Mouse (Mus musculus) midbrain, embryonic 10.5 days (tissue): ENCODE data around the gene Phlpp1. TPM values are rescaled to one million over a fixed set of nuclear protein-coding genes. Genes with fewer than 3 reads are reported as not detected.

Source experiments
- DNase-seq: peaks from one replicate; pipeline ENCODE4 v3.0.0-alpha.2; 2017; ENCODE audit warnings: low spot score
- H3K27ac ChIP-seq: fragments of 300-500 bp; sonication (generic); replicated peaks from 2 replicates; pipeline ENCODE4 v1.5.1; 2016; ENCODE audit warnings: mild to moderate bottlenecking
- H3K27me3 ChIP-seq: fragments of 300-500 bp; sonication (generic); 2 replicates; pipeline ENCODE4 v1.6.1; 2016; ENCODE audit warnings: low read depth, mild to moderate bottlenecking; ENCODE audit not compliant: poor library complexity, severe bottlenecking
- H3K36me3 ChIP-seq: fragments of 300-500 bp; sonication (generic); 2 replicates; pipeline ENCODE4 v1.6.1; 2016; ENCODE audit warnings: mild to moderate bottlenecking, moderate library complexity
- H3K4me1 ChIP-seq: fragments of 300-500 bp; sonication (generic); 2 replicates; pipeline ENCODE4 v1.6.1; 2016
- H3K4me3 ChIP-seq: fragments of 300-500 bp; sonication (generic); 2 replicates; pipeline ENCODE4 v1.5.1; 2016; ENCODE audit warnings: mild to moderate bottlenecking, moderate library complexity
- H3K9me3 ChIP-seq: fragments of 300-500 bp; sonication (generic); replicated peaks from 2 replicates; pipeline ENCODE4 v1.6.1; 2016; ENCODE audit warnings: mild to moderate bottlenecking
- WGBS: fragments of 180-500 bp; shearing (Covaris S2); methylation state at CpG from one replicate; pipeline ENCODE4 v1.1.7; 2016; 5-methylcytosine and 5-hydroxymethylcytosine counted together
- polyA plus RNA-seq: library from polyadenylated mRNA; unstranded; fragments of >200 nt; fragmentation: Nextera tagmentation; extraction: Ambion mirVana; gene quantifications from 2 replicates; pipeline ENCODE4 v1.2.1, GENCODE M21; 2016

Phlpp1 gene
- polyA plus RNA-seq, 1 experiment from 2014 or later = 4.8 TPM

- no peak overlapping the region for H3K27ac ChIP-seq
- H3K9me3 ChIP-seq = no peaks in the 10 kb centered on the region
- no peaks in the 10 kb centered on the region for H3K27me3 ChIP-seq
- no peak for DNase-seq
- no peaks in the 10 kb centered on the region for H3K36me3 ChIP-seq
- peaks cover 31% of the 10 kb centered on the region for H3K4me1 ChIP-seq
- H3K4me3 ChIP-seq = no peak overlapping the region
- 94% methylated on average over 3 of the region's 3 CpGs for WGBS
Observed at GRCm38 (mm10) chr1:106188756-106189155, 17.2 kb downstream of the Phlpp1 start.

- Histone ChIP-seq H3K9me3 (no peaks in the 10 kb centered on the region), H3K27me3 (no peaks in the 10 kb centered on the region), H3K4me1 (peaks cover 32% of the 10 kb centered on the region), H3K4me3 (no peak overlapping the region), H3K27ac (no peak overlapping the region), H3K36me3 (no peaks in the 10 kb centered on the region)
- 94% methylated on average over 5 of the region's 5 CpGs for WGBS
- DNase-seq = no peak
Observed at GRCm38 (mm10) chr1:106189311-106189710, 17.8 kb downstream of the Phlpp1 start.

- DNase-seq = no peak
- 77% methylated on average over 3 of the region's 3 CpGs for WGBS
- no peak overlapping the region for H3K27ac ChIP-seq
Observed at GRCm38 (mm10) chr1:106190695-106191094, 19.1 kb downstream of the Phlpp1 start.

GRCm38 (mm10) chr1:106191885-106192284 is 20.3 kb downstream of the Phlpp1 start:
- no peak overlapping the region for H3K27ac ChIP-seq
- no peaks in the 10 kb centered on the region for H3K36me3 ChIP-seq
- H3K27me3 ChIP-seq = no peaks in the 10 kb centered on the region
- 43% methylated on average over 8 of the region's 8 CpGs for WGBS
- H3K4me1 ChIP-seq = peaks cover 28% of the 10 kb centered on the region
- DNase-seq = no peak
- H3K4me3 ChIP-seq = no peak overlapping the region
- H3K9me3 ChIP-seq = no peaks in the 10 kb centered on the region

More at GRCm38 (mm10) chr1:106190695-106191094, 19.1 kb downstream of the Phlpp1 start:
- Histone ChIP-seq H3K9me3 (no peaks in the 10 kb centered on the region), H3K36me3 (no peaks in the 10 kb centered on the region), H3K4me1 (peaks cover 24% of the 10 kb centered on the region), H3K4me3 (no peak overlapping the region), H3K27me3 (no peaks in the 10 kb centered on the region)

- H3K36me3 ChIP-seq = no peaks in the 10 kb centered on the region
- WGBS = 80% methylated on average over 8 of the region's 8 CpGs
- DNase-seq = no peak
- no peaks in the 10 kb centered on the region for H3K9me3 ChIP-seq
- peaks cover 39% of the 10 kb centered on the region for H3K4me1 ChIP-seq
- no peaks in the 10 kb centered on the region for H3K27me3 ChIP-seq
- no peak overlapping the region for H3K4me3 ChIP-seq
- no peak overlapping the region for H3K27ac ChIP-seq
Observed at GRCm38 (mm10) chr1:106192864-106193470, 21.4 kb downstream of the Phlpp1 start.

GRCm38 (mm10) chr1:106193487-106193886 is 21.9 kb downstream of the Phlpp1 start:
- no peaks in the 10 kb centered on the region for H3K36me3 ChIP-seq
- H3K27me3 ChIP-seq = no peaks in the 10 kb centered on the region
- H3K9me3 ChIP-seq = no peaks in the 10 kb centered on the region
- WGBS = 77% methylated on average over 3 of the region's 3 CpGs
- H3K4me1 ChIP-seq = peaks cover 44% of the 10 kb centered on the region
- no peak overlapping the region for H3K27ac ChIP-seq
- DNase-seq = no peak
- no peak overlapping the region for H3K4me3 ChIP-seq

GRCm38 (mm10) chr1:106194263-106194662 is 22.7 kb downstream of the Phlpp1 start:
- Histone ChIP-seq H3K4me1 (peaks cover 52% of the 10 kb centered on the region), H3K4me3 (no peak overlapping the region), H3K27ac (no peak overlapping the region), H3K9me3 (no peaks in the 10 kb centered on the region), H3K27me3 (no peaks in the 10 kb centered on the region), H3K36me3 (no peaks in the 10 kb centered on the region)
- 81% methylated on average over 3 of the region's 3 CpGs for WGBS
- no peak for DNase-seq

GRCm38 (mm10) chr1:106197991-106198390 is 26.4 kb downstream of the Phlpp1 start:
- 74% methylated on average over 5 of the region's 5 CpGs for WGBS
- Histone ChIP-seq H3K36me3 (no peaks in the 10 kb centered on the region), H3K27ac (peak overlapping the region; percentile 88), H3K4me1 (peaks cover 71% of the 10 kb centered on the region), H3K9me3 (no peaks in the 10 kb centered on the region), H3K27me3 (no peaks in the 10 kb centered on the region), H3K4me3 (no peak overlapping the region)
- no peak for DNase-seq

GRCm38 (mm10) chr1:106199109-106199508 is 27.6 kb downstream of the Phlpp1 start:
- Histone ChIP-seq H3K27ac (peak overlapping the region; percentile 88), H3K36me3 (no peaks in the 10 kb centered on the region), H3K4me3 (0 out of 2 replicates have a peak overlapping the region, but pooled peaks have one; percentile 31), H3K9me3 (no peaks in the 10 kb centered on the region), H3K4me1 (peaks cover 74% of the 10 kb centered on the region), H3K27me3 (no peaks in the 10 kb centered on the region)
- WGBS = 70% methylated on average over 4 of the region's 4 CpGs
- no peak for DNase-seq

GRCm38 (mm10) chr1:106199686-106200085 is 28.1 kb downstream of the Phlpp1 start:
- no peaks in the 10 kb centered on the region for H3K9me3 ChIP-seq
- H3K36me3 ChIP-seq = no peaks in the 10 kb centered on the region
- H3K27ac ChIP-seq = peak overlapping the region; percentile 88
- WGBS = 9% methylated on average over 2 of the region's 2 CpGs
- peaks cover 79% of the 10 kb centered on the region for H3K4me1 ChIP-seq
- H3K4me3 ChIP-seq = 0 out of 2 replicates have a peak overlapping the region, but pooled peaks have one; percentile 31
- H3K27me3 ChIP-seq = no peaks in the 10 kb centered on the region
- DNase-seq = peak; percentile 62

GRCm38 (mm10) chr1:106201025-106201424 is 29.5 kb downstream of the Phlpp1 start:
- H3K27ac ChIP-seq = peak overlapping the region; percentile 88
- H3K27me3 ChIP-seq = no peaks in the 10 kb centered on the region
- DNase-seq = no peak
- 94% methylated on average over 1 of the region's 1 CpGs for WGBS
- H3K9me3 ChIP-seq = no peaks in the 10 kb centered on the region
- no peaks in the 10 kb centered on the region for H3K36me3 ChIP-seq
- H3K4me1 ChIP-seq = peaks cover 80% of the 10 kb centered on the region
- no peak overlapping the region for H3K4me3 ChIP-seq

- Histone ChIP-seq H3K27me3 (no peaks in the 10 kb centered on the region), H3K27ac (peak overlapping the region; percentile 39; the same call in 1 of the 2 replicates), H3K9me3 (no peaks in the 10 kb centered on the region), H3K4me1 (peaks cover 75% of the 10 kb centered on the region), H3K4me3 (no peak overlapping the region), H3K36me3 (no peaks in the 10 kb centered on the region)
- no peak for DNase-seq
- 76% methylated on average over 4 of the region's 4 CpGs for WGBS
Observed at GRCm38 (mm10) chr1:106201929-106202328, 30.4 kb downstream of the Phlpp1 start.

- 73% methylated on average over 3 of the region's 3 CpGs for WGBS
Observed at GRCm38 (mm10) chr1:106203942-106204341, 32.4 kb downstream of the Phlpp1 start.

More at GRCm38 (mm10) chr1:106203942-106204341, 32.4 kb downstream of the Phlpp1 start:
- Histone ChIP-seq H3K4me3 (no peak overlapping the region), H3K27ac (0 out of 2 replicates have a peak overlapping the region, but pooled peaks have one; percentile 17), H3K36me3 (no peaks in the 10 kb centered on the region), H3K9me3 (no peaks in the 10 kb centered on the region), H3K27me3 (no peaks in the 10 kb centered on the region), H3K4me1 (peaks cover 67% of the 10 kb centered on the region)
- DNase-seq = no peak
